Mouse (Mus musculus): ENCODE results near the gene Maml2.
"Not testable (repeated sequence)": the region's sequence is repeated elsewhere in the genome, so short reads cannot be mapped to it uniquely, and the experiment has no call there.

Gene Maml2

DNA sequence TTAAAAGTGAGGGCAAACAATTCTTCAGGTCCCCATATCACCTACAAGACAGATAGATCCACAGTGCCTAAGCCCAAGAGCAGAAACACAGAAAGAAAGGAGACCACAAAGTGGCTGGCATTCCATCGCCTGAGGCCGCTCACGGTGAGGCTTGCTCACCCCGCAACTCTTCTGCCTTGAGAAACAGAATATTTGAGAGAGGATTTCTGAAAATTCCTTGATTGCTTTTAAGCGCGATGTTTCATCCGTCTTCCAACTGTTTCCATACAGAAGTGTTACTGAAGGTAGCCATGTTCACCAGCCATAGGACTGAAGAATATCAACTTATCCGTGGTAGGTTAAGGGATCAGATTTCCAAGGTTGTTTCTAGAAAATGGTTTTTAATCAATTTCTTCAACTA, 383.4 kb downstream of the Maml2 start:
- DNase-seq (ENCODE audit: low read depth): no peak

DNA sequence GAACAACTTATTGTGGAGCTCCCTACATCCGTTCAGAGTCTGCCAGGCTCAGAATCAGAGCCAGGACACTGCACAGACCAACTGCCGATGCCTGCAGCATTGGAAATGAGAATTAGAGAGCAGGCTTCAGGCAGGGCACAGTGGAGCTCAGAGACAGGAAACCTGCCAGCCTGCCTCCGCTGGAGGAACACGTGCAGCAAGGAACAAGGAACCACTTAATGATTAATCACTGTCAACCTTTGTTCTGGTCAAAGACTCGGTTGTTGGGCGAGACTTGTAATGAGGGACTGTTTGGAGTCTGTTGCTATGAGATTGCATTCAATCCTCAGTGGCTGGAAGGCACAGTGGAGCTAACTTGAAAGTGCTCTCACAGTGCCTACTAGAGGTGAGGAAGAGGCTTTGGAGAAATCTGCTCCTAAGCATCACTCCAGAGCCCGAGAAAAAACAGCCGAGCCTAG, 383.9 kb downstream of the Maml2 start:
- DNase-seq (ENCODE audit: low read depth): no peak

GRCm38 (mm10) chr9:13684327-13684934, 386.7 kb downstream of the Maml2 start:
- DNase-seq (ENCODE audit: low read depth): no peak

- DNase-seq (ENCODE audit: low read depth): peak; percentile 75
Measured at GRCm38 (mm10) chr9:13686977-13687659, 389.4 kb downstream of the Maml2 start.

DNA sequence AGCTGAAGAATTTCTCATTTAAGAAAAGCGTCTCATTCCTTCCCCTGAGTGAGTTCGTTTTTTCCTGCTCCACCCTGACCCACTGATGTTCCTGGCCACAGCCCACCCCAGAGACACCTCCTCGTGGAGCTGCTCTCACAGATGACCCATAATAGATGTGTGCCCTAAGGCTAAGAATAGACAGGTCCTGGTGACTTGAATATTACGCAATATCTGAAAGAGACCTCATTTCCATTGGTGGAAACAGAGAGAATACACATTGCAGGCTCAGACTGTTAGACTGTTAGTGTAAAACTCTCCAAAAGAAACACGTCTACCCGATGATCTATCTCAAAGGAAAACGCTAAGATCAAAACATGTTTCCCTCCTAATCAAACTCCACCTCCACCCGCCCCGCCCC, 391.2 kb downstream of the Maml2 start:
- DNase-seq (ENCODE audit: low read depth): no peak

GRCm38 (mm10) chr9:13690321-13690720, 392.6 kb downstream of the Maml2 start:
- no peak for DNase-seq (ENCODE audit: low read depth)

DNA sequence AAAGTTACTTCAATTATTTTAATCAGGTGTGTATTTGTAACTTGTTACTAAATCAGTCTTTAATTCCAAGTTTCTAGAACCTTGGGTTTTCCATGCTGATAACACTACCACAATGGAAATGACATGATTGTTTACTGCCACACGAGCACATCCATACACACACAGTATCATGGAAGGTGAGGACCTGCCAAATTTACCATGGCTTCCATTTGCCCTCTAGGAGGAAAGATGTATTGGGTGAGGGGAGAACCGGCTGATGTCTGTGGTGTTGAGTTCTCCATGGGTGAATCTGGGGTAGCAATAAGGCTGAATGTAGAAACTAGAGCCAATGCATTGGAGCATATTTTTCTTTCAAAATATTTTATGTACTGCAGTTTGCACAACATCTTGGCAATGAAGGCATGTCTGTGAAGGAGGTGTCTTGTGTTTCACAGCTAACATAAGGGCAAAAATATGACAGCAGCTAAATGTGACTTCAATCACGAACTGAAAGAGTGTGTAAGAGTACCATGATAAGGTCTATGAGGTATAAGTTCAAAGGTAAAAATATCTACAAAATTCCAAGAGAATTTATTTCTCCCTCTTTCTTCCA, 396.0 kb downstream of the Maml2 start:
- DNase-seq (ENCODE audit: low read depth): no peak

DNA sequence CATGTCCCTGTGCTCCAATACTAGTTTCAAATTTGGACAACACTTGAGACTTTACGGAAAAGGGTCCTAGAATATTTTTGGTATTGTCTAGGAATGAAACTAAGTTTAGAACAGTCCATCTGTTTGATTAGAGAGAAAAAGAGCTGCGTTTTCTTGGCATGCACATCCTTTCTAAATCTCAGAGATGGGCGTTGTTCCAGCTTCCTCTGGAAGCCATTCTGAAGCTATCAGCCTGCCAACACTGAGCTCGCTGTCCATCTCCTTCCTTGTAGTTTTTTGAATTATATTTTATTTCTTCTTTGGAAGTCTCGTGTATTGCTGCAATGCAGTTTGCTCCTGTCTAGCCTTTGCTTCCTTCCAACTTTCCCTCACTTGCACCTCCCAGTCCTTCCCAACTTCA, 396.5 kb downstream of the Maml2 start:
- DNase-seq (ENCODE audit: low read depth): no peak

DNA sequence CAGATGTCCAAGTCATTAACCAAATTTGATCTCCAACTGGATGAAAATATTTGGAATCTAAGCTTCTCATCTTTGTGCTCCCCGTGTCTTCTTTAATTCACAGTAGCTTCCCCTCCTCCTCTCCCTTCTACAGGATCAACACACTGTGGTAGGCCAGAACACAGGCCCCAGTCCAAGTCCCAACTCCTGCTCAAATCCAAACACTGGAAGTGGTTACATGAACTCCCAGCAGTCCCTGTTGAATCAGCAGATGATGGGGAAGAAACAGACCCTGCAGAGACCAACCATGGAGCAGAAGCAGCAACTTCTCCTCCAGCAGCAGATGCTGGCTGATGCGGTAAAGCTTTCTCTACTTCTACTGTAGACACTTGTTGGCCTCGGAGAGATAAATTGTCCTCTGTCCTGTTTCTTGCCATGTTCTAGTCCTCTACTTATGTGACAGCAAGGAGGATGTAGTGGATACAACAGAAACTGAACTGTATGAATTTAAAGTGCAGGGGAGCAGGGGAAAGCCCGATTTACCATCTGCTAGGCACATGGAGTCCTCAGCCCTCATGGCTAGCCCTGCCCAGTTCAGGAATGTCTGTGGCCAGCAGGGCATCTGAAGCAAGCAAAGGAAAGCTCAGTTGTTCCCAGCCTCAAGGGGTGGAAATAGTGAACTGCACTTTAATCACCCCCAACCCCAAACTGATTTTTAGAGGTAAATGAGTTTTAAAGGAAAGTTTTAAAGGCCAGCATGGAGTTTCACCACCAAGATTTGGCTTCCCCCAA, 399.5 kb downstream of the Maml2 start:
- no peak for DNase-seq (ENCODE audit: low read depth)

DNA sequence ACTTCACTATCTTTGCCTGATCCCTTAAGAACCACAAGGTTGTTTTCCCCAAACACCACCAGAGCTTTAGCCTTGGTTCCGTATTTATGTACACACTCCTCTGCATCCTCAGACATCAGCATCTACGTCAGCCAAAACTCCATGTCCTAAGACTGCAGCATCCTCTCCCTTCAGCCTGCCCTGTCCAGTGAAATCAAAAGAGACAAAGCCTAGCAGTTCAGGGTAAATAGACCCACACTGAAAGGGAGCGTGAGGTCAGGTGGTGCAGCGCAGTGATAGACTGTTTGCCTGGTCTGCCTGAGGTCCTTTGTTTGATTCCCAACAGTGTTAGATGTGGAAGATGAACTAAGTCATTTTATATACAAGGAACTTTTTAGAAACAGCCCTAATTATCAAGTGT, 400.1 kb downstream of the Maml2 start:
- no peak for DNase-seq (ENCODE audit: low read depth)

DNA sequence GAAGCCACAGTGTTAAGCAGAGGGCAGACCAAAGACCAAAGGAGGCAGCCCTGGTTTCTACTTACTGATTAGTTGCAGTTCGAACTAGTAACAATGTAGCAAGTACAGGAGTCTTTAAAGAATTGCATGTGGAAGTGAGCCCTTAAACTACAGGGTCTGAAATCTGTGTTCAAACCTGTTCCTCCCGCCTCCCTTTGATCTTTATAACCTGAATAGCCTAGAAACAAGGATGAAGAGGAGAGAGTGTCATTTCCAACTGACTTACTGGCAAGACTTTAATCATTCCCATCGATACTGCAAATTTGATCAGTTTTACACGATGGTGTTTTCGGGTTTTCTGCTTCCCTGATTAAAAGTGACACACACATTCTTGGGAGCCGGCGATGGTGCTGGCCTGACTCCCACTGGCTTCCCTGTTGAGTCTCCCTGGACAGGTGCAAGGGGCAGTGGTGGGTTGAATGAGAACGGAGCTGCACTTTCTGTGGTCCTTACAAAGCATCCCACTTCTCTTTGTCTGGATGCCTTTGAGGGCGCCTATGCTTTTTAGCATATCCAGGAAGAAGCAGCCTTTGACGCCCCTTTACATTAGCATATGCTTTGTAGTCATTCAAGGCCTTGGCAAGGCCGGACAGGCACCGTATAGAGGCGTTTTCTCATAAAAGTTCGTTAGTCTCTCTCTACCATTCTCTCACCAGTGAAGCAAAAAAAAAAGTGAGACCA, 401.5 kb downstream of the Maml2 start:
- no peak for DNase-seq (ENCODE audit: low read depth)

- no peak for DNase-seq (ENCODE audit: low read depth)
Measured at GRCm38 (mm10) chr9:13699781-13700116, 402.0 kb downstream of the Maml2 start.

DNA sequence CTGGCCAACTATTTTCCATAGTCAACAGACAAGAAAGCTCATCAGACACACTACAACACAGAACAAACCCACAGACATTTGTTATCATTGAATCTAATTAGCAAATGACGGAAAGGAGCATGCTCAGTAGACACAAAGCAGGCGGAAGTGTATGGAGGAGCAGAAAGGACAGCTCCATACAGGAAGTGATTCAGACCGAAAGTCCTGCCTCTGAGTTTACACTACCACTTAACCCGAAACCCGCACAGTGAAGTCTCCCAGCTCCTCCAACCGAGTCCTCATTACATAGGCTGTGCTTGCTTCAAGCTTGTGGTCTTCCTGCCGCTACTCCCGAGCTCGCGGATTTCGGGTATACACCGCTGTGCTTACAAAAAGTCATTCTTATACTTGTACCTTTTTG, 404.0 kb downstream of the Maml2 start:
- DNase-seq (ENCODE audit: low read depth): peak; percentile 18

DNA sequence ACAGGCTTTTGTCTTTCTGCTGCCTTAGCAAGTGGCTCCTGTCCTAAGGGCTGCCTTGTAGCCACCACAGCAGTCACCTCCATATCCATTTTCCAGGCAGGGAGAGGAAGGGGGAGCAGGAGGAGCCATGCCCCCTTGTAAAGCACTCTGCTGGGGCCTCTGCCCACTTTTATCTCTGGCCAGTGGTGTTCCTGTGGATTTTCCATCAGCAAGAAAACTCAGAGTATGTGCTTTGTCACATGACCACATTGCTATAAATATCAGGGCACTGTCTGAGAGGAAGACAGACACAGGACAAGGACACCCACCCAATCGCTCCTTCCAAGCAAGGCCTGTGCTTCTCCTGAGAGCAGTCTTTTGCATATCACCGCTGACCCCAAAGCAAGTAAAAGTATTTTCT, 405.3 kb downstream of the Maml2 start:
- DNase-seq (ENCODE audit: low read depth): no peak

DNA sequence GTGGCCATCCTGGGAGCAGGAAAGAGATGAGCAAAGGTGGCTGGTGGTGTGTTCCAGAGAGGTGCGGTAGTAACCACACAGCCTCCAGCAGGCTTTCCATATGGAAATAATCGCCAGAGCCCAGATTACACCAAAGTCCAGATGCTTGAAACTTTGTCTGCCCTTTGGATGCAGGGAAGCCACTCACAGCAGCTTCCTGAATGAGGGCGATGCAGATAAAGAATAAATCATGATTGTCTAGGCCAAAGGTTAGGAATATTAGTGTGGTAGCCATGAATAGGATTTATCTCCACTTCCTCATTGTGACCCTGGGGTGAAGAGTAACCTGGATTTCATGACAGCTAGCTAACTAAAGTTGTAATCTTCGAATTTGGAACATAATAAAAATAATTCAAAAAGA, 407.2 kb downstream of the Maml2 start:
- no peak for DNase-seq (ENCODE audit: low read depth)

- DNase-seq (ENCODE audit: low read depth): no peak
Measured at GRCm38 (mm10) chr9:13707066-13707555, 409.4 kb downstream of the Maml2 start.

GRCm38 (mm10) chr9:13709436-13709835, 411.7 kb downstream of the Maml2 start:
- no peak for DNase-seq (ENCODE audit: low read depth)

- DNase-seq (ENCODE audit: low read depth): not testable (repeated sequence)
Measured at GRCm38 (mm10) chr9:13715891-13716290, 418.1 kb downstream of the Maml2 start.

- peak; percentile 87 for DNase-seq (ENCODE audit: low read depth)
Measured at GRCm38 (mm10) chr9:13716316-13717099, 418.8 kb downstream of the Maml2 start.

- DNase-seq (ENCODE audit: low read depth): no peak
Measured at GRCm38 (mm10) chr9:13748404-13748797, 450.6 kb downstream of the Maml2 start, which contains the start of gene Mtmr2. TSS of gene Mtmr2 (plus strand) at chr9:13748410.
